Mouse (Mus musculus): ENCODE measurements around the gene Rdm1. TPM values are rescaled to one million over a fixed set of nuclear protein-coding genes. Genes with fewer than 3 reads are reported as not detected.
"Not testable (repeated sequence)": the region's sequence is repeated elsewhere in the genome, so short reads cannot be mapped to it uniquely, and the experiment has no call there.

Gene Rdm1
- polyA plus RNA-seq (2016; fragmentation: Nextera tagmentation; extraction: Ambion mirVana) = 29.4 and 35.4 TPM in 2 replicates

DNA sequence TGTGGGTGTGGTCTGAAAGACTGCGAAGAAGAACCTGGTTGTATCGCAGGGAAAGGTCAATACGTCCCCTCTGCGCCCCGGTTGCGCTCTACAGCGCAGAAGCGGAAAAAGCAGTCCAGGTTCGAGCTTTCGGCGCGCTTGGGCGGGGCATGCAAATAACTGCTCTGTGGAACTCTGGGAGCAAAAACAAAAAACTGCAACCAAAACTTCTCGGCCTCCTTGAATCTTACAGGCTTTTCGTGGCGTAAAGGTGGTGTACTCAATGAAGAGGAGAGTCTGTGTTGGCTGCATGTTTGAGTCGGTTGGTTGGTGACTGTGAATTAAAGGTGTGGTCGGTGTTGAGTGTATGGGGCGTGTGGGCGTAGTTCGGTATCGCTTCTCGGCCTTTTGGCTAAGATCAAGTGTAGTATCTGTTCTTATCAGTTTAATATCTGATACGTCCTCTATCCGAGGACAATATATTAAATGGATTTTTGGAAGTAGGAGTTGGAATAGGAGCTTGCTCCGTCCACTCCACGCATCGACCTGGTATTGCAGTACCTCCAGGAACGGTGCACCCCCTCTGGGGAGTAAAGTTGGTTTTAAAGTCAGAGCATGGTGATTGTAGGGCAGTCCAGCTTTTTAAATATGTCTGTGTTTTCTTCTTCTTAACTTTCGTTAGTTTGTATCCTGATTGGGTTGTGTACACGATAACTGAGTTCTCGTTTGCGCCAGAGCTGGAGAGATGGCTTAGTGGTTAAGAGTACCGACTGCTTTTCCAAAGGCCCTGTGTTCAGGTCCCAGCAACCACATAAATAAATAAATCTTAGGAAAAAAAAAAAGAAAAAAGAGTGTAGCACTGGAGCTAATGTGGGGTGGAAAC, at the start of gene Rdm1:
TSS of gene Rdm1 (plus strand) at position 201 of the 862 bp plus-strand sequence.
- ATAC-seq (ENCODE audit: low FRiP score) = peak; percentile 93
- Histone ChIP-seq H3K36me3 (no peaks in the 10 kb centered on the region), H3K9ac (peak within 1 kb of the TSS; percentile 74), H3K27ac (peak within 1 kb of the TSS; percentile 96), H3K9me3 (replicated peaks) (no peaks in the 10 kb centered on the region), H3K4me1 (peaks cover 7% of the 10 kb centered on the region), H3K4me2 (replicated peaks) (peak within 1 kb of the TSS; percentile 92), H3K27me3 (no peaks in the 10 kb centered on the region), H3K4me3 (peak within 1 kb of the TSS; percentile 58)
- under 1% methylated on average over 34 of the region's 34 CpGs for WGBS

DNA sequence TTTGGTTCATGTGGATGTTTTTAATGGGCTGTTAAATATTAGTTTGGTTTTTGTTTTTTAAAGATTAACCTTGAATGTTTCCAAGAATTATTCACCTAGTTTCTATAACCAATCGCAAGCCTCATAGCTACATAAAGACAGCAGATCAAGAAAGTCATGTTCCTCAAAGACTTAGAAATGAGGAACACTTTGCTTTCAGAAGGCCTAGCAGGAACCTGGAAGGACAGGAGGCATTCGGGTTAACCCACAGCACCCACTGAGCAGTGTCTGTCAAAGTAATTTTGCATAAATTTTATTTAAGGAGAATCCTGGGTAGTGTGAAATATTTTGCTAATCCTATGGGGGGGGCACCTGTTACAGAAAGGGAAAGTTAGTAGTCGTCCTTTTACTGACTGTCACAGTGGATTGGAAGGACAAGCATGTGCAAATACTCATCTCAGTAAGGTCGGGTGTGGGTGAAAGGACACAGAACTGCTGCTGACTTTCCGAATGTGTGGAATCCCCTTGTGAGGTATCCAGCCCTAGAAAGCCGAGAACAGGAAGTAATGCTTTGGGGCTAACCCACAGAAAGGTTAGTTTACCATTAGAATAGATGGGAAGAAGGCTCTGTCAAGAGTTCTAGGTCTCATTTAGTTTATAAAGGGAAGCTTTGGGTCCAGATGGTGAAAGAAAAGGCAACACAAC, 45.8 kb upstream of the Rdm1 start:
- Histone ChIP-seq H3K27ac (no peak overlapping the region), H3K36me3 (peaks cover 45% of the 10 kb centered on the region), H3K4me3 (no peak overlapping the region), H3K9ac (no peak overlapping the region), H3K27me3 (no peaks in the 10 kb centered on the region), H3K4me1 (peaks cover 8% of the 10 kb centered on the region), H3K9me3 (replicated peaks) (no peaks in the 10 kb centered on the region), H3K4me2 (replicated peaks) (no peak overlapping the region; the same call in 1 of the 2 replicates)
- ATAC-seq (ENCODE audit: low FRiP score) = no peak
- 76% methylated on average over 6 of the region's 6 CpGs for WGBS

DNA sequence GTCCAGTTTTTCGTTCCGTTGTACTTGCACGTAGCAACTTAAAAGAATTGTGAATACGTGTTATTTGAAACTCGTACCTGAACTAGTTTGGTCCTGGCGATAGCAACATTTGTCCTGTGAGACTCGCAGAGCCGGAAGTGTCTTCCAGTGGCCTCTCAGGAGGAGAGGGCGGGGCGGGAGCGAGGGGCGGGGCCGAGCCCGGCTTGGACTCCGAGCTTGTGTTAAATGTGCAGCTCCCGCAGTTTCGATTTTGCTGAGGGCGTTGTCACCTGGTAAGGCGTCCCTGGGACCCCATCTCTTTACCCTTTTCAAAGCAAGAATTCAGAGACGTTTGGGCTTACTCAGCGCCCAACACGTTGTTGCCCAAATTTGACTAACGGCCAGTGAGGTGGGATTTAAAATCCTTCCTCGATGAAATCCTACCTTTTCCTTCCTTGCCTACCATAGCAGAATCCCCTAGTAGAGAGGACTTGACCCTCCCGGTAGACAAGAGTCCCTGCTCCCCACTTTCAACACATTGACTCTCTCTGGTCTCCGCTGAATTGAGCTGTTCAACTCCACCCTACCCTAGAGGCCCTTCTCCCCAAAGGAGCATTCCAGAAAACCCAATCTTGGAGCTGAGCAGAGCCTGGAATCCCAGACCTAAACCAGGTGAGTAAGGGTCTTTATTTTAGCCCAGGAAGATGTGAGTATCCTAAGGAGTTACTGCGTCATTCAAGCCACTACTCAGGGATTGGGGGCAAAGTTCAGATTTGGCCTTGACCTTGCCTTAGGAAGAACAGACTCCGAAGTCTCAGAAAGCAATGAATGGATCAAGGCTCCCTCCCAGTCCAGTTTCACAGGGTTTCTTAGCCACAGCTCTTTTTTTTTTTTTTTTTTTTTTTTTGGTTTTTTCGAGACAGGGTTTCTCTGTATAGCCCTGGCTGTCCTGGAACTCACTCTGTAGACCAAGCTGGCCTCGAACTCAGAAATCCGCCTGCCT, 44.6 kb upstream of the Rdm1 start, which contains the start of gene Tmem106a:
TSS of gene Tmem106a (plus strand) at position 189 of the 982 bp plus-strand sequence.
- Histone ChIP-seq H3K4me1 (peaks cover 8% of the 10 kb centered on the region), H3K4me2 (replicated peaks) (peak within 1 kb of the TSS; percentile 50), H3K27me3 (no peaks in the 10 kb centered on the region), H3K36me3 (peaks cover 38% of the 10 kb centered on the region), H3K9me3 (replicated peaks) (no peaks in the 10 kb centered on the region), H3K4me3 (peak within 1 kb of the TSS; percentile 26), H3K9ac (peak within 1 kb of the TSS; percentile 37; the same call in 1 of the 2 replicates), H3K27ac (no peak within 1 kb of the TSS)
- WGBS = 21% methylated on average over 30 of the region's 31 CpGs
- ATAC-seq (ENCODE audit: low FRiP score) = no peak

DNA sequence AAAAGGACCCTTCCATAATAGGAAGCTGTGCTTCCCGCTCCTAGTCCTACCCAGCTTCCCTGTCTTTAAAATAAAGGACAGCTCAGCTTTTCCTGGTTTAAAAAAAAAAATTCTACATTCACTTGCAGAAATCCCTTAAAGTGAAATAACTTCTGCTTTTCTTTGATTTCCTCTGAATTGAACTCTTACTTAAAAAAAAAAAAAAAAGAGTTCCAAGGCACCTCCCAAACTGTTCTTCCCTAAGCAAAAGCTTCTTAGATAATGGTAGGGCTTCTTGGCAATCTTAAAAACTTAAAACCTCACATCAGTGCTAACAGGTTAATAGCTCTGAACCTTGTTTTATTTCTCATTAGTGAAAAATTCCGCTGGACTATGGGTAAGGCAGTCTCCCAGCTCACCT, 43.8 kb upstream of the Rdm1 start:
- Histone ChIP-seq H3K9me3 (replicated peaks) (no peaks in the 10 kb centered on the region), H3K4me3 (no peak overlapping the region), H3K36me3 (peaks cover 29% of the 10 kb centered on the region), H3K9ac (no peak overlapping the region), H3K27me3 (no peaks in the 10 kb centered on the region), H3K4me1 (peaks cover 8% of the 10 kb centered on the region), H3K4me2 (replicated peaks) (no peak overlapping the region), H3K27ac (no peak overlapping the region)
- ATAC-seq (ENCODE audit: low FRiP score) = no peak
- 91% methylated on average over 2 of the region's 2 CpGs for WGBS

DNA sequence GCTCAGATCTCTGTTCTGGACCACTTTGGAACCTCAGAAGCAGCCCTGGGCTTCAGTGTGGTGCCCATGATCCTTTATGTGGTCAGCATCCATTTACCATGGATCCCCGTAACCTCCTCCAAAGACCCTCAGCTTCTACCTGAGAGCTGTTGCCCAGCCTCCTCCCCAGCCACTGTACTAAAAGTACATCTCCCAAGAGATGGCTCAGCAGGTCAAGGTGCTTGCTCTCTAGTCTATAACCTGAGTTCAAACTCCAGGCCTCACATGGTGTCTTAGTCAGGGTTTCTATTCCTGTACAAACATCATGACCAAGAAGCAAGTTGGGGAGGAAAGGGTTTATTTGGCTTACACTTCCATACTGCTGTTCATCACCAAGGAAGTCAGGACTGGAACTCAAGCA, 42.0 kb upstream of the Rdm1 start:
- not testable (repeated sequence) for H3K27me3 ChIP-seq; H3K9me3 ChIP-seq (replicated peaks); H3K9ac ChIP-seq; H3K4me2 ChIP-seq (replicated peaks); H3K27ac ChIP-seq; ATAC-seq (ENCODE audit: low FRiP score); H3K4me1 ChIP-seq; H3K4me3 ChIP-seq
- WGBS = 100% methylated on average over 1 of the region's 1 CpGs
- peaks cover 14% of the 10 kb centered on the region for H3K36me3 ChIP-seq

DNA sequence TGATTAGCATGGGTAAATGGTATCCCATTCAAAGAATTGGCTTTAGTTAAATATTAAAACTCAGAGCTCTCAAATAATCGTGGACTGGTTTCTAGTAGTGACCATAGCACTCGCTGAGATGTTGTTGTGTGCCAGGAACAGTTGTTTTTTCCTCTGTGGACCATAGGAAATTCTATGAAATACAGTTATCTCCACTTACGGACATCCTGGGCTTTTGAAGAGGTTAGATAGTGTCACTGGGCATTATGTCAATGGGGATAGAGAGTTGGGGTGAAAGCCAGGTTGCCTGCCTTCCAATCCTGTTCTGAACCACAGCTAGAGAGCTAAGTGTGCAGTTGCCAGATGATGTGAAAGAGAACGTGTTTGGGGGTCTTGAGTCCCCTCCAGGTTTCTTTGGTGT, 41.2 kb upstream of the Rdm1 start:
- ATAC-seq (ENCODE audit: low FRiP score) = no peak
- Histone ChIP-seq H3K9me3 (replicated peaks) (no peaks in the 10 kb centered on the region), H3K4me2 (replicated peaks) (no peak overlapping the region), H3K9ac (no peak overlapping the region), H3K4me1 (peaks cover 8% of the 10 kb centered on the region), H3K36me3 (peaks cover 6% of the 10 kb centered on the region), H3K27ac (no peak overlapping the region), H3K4me3 (no peak overlapping the region), H3K27me3 (no peaks in the 10 kb centered on the region)
- WGBS = 79% methylated on average over 4 of the region's 4 CpGs

GRCm38 (mm10) chr11:101587676-101588075, 39.3 kb upstream of the Rdm1 start:
- no peaks in the 10 kb centered on the region for H3K27me3 ChIP-seq
- H3K4me2 ChIP-seq (replicated peaks) = no peak overlapping the region
- H3K27ac ChIP-seq = no peak overlapping the region
- no peaks in the 10 kb centered on the region for H3K4me1 ChIP-seq
- no peak for ATAC-seq (ENCODE audit: low FRiP score)
- no peak overlapping the region for H3K9ac ChIP-seq
- no peak overlapping the region for H3K4me3 ChIP-seq
- H3K9me3 ChIP-seq (replicated peaks) = no peaks in the 10 kb centered on the region
- WGBS = 90% methylated on average over 10 of the region's 10 CpGs
- 0 out of 2 replicates have a peak, but pooled peaks cover 5% of the 10 kb centered on the region for H3K36me3 ChIP-seq

DNA sequence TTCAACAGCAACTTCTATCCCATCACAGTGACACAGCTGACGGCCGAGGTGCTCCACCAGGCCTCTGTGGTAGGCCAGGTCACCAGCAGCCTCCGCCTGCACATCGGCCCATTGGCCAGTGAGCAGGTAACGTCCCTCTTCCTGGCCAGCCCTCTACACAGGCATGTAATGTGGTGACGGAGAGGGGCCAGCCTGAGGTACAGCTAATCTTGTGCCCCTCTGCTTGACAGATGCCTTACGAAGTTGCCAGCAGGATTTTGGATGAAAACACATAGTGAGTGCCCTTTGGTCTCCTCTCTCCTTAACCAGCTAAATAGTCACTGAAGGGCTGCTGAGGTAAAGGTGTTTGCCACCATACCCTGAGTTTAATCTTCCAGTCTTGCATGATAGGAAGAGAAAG, 38.1 kb upstream of the Rdm1 start:
- H3K9ac ChIP-seq = no peak overlapping the region
- H3K36me3 ChIP-seq = 0 out of 2 replicates have a peak, but pooled peaks cover 5% of the 10 kb centered on the region
- H3K4me3 ChIP-seq = no peak overlapping the region
- 90% methylated on average over 7 of the region's 7 CpGs for WGBS
- no peaks in the 10 kb centered on the region for H3K4me1 ChIP-seq
- no peak overlapping the region for H3K4me2 ChIP-seq (replicated peaks)
- ATAC-seq (ENCODE audit: low FRiP score) = no peak
- H3K9me3 ChIP-seq (replicated peaks) = no peaks in the 10 kb centered on the region
- H3K27me3 ChIP-seq = no peaks in the 10 kb centered on the region
- no peak overlapping the region for H3K27ac ChIP-seq

GRCm38 (mm10) chr11:101589444-101589843, 37.6 kb upstream of the Rdm1 start:
- ATAC-seq (ENCODE audit: low FRiP score) = no peak
- H3K27ac ChIP-seq = no peak overlapping the region
- H3K4me1 ChIP-seq = no peaks in the 10 kb centered on the region
- H3K4me3 ChIP-seq = no peak overlapping the region
- H3K4me2 ChIP-seq (replicated peaks) = no peak overlapping the region
- H3K9me3 ChIP-seq (replicated peaks) = no peaks in the 10 kb centered on the region
- 0 out of 2 replicates have a peak, but pooled peaks cover 5% of the 10 kb centered on the region for H3K36me3 ChIP-seq
- no peak overlapping the region for H3K9ac ChIP-seq
- no peaks in the 10 kb centered on the region for H3K27me3 ChIP-seq
- 34% methylated on average over 5 of the region's 5 CpGs for WGBS

- no peak overlapping the region for H3K4me2 ChIP-seq (replicated peaks)
- no peak for ATAC-seq (ENCODE audit: low FRiP score)
- H3K9ac ChIP-seq = no peak overlapping the region
- H3K27ac ChIP-seq = no peak overlapping the region
- WGBS = 74% methylated on average over 12 of the region's 12 CpGs
- 0 out of 2 replicates have a peak, but pooled peaks cover 5% of the 10 kb centered on the region for H3K36me3 ChIP-seq
- no peak overlapping the region for H3K4me3 ChIP-seq
- H3K27me3 ChIP-seq = no peaks in the 10 kb centered on the region
- no peaks in the 10 kb centered on the region for H3K4me1 ChIP-seq
- no peaks in the 10 kb centered on the region for H3K9me3 ChIP-seq (replicated peaks)
Measured at GRCm38 (mm10) chr11:101589989-101590624, 36.9 kb upstream of the Rdm1 start.

GRCm38 (mm10) chr11:101599156-101599555, 27.8 kb upstream of the Rdm1 start, which contains the start of gene Gm11634:
Gm11634 (minus strand) TSS chr11:101599256.
- Histone ChIP-seq H3K4me1 (no peaks in the 10 kb centered on the region), H3K4me2 (replicated peaks) (no peak within 1 kb of the TSS), H3K36me3 (no peaks in the 10 kb centered on the region), H3K27me3 (no peaks in the 10 kb centered on the region), H3K9ac (no peak within 1 kb of the TSS), H3K4me3 (no peak within 1 kb of the TSS), H3K9me3 (replicated peaks) (no peaks in the 10 kb centered on the region), H3K27ac (no peak within 1 kb of the TSS)
- ATAC-seq (ENCODE audit: low FRiP score) = no peak
- WGBS = 82% methylated on average over 6 of the region's 6 CpGs

All from hindbrain, embryonic 12.5 days (tissue).